23 mouse cellular contexts compared by ENCODE assay signal in the genomic region with DNA sequence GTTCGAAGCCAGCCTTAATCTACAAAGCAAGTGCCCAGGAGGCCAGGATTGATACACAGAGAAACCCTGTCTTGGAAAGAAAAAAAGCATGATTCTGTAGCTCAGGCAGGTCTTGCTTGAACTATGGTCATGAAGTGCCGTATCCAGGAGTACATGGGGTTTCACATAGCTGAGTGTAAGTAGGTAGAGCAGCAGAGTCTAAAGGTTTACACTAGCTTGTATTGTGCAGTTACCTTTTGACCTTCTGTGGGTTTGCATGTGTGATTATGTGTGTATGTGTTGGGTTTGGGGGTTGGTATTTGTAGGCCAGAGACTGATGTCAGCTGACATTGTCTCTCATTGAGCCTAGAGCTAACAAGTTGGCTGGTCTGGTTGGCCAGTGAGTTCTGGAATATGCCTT. TPM values are rescaled to one million over a fixed set of nuclear protein-coding genes. Genes with fewer than 3 reads are reported as not detected.
DNase-seq lines count a peak whose midpoint lies in the region; ATAC-seq and TF ChIP-seq lines count a peak whose summit lies in the region.
"Had no signal": no experiment of that assay in that cellular context is flagged by ENCODE, and none has a peak within 500 bp of the region (broad histone marks: within the 10 kb centered on the region; RNA-seq: fewer than 3 reads in every experiment).

No protein-coding gene starts in this region.

- H3K9ac ChIP-seq in heart, embryonic 11.5 days (ENCODE audit: low read depth, low read length) = no peak overlapping the region
- no peak overlapping the region for H3K9ac ChIP-seq in kidney, postnatal 0 days (ENCODE audit: low read depth, low read length)
- H3K9ac ChIP-seq in liver, embryonic 16.5 days (ENCODE audit: low read depth, low read length) = no peak overlapping the region
- H3K9ac ChIP-seq in liver, embryonic 12.5 days = no peak overlapping the region
- H3K9ac ChIP-seq: forebrain, embryonic 13.5 days; heart, embryonic 13.5 days; hindbrain, embryonic 14.5 days had no signal

- no peak for TF ChIP-seq CTCF in kidney, postnatal 0 days (IDR thresholded peaks at IDR 0.05; ENCODE audit: low read depth)

- 91% methylated on average over 2 of the region's 2 CpGs for WGBS in heart, embryonic 11.5 days (ENCODE audit: insufficient replicate concordance)
- 95% methylated on average over 2 of the region's 2 CpGs for WGBS in kidney, postnatal 0 days
- WGBS in liver, embryonic 16.5 days (ENCODE audit: insufficient replicate concordance) = 85% methylated on average over 2 of the region's 2 CpGs
- 93% methylated on average over 2 of the region's 2 CpGs for WGBS in liver, embryonic 12.5 days (ENCODE audit: insufficient replicate concordance)

- no peaks in the 10 kb centered on the region for H3K9me3 ChIP-seq in heart, embryonic 11.5 days (replicated peaks; ENCODE audit: control insufficient read depth, low read length)
- no peaks in the 10 kb centered on the region for H3K9me3 ChIP-seq in kidney, postnatal 0 days (replicated peaks; ENCODE audit: low read length)
- H3K9me3 ChIP-seq in liver, embryonic 16.5 days (replicated peaks; ENCODE audit: control insufficient read depth, low read length) = no peaks in the 10 kb centered on the region
- H3K9me3 ChIP-seq in liver, embryonic 12.5 days (replicated peaks) = 0 out of 2 replicates have a peak, but pooled peaks cover 5% of the 10 kb centered on the region
- H3K9me3 ChIP-seq: forebrain, embryonic 13.5 days; heart, embryonic 13.5 days had no signal

- H3K27ac ChIP-seq in heart, embryonic 11.5 days (ENCODE audit: low read depth, low read length) = no peak overlapping the region
- 0 out of 2 replicates have a peak overlapping the region, but pooled peaks have one; percentile 19 for H3K27ac ChIP-seq in kidney, postnatal 0 days
- H3K27ac ChIP-seq in liver, embryonic 16.5 days (ENCODE audit: low read length) = no peak overlapping the region
- H3K27ac ChIP-seq in liver, embryonic 12.5 days = no peak overlapping the region
- H3K27ac ChIP-seq: forebrain, embryonic 10.5 days; forebrain, embryonic 13.5 days; heart, embryonic 13.5 days; hindbrain, embryonic 14.5 days had no signal

- H3K4me2 ChIP-seq in heart, embryonic 11.5 days = no peak overlapping the region
- no peak overlapping the region for H3K4me2 ChIP-seq in kidney, postnatal 0 days (ENCODE audit: low read length)
- H3K4me2 ChIP-seq in liver, embryonic 16.5 days (ENCODE audit: low read depth, low read length) = no peak overlapping the region
- H3K4me2 ChIP-seq in liver, embryonic 12.5 days = no peak overlapping the region
- H3K4me2 ChIP-seq: forebrain, embryonic 13.5 days; heart, embryonic 13.5 days; hindbrain, embryonic 14.5 days had no signal

- H3K36me3 ChIP-seq in heart, embryonic 11.5 days (ENCODE audit: control insufficient read depth, insufficient read depth, low read length) = no peaks in the 10 kb centered on the region; the same call in 1 of the 2 replicates
- H3K36me3 ChIP-seq in kidney, postnatal 0 days (ENCODE audit: insufficient read depth, low read length) = peaks cover 6% of the 10 kb centered on the region; the same call in 1 of the 2 replicates
- H3K36me3 ChIP-seq in liver, embryonic 16.5 days (ENCODE audit: control insufficient read depth, insufficient read depth) = no peaks in the 10 kb centered on the region
- H3K36me3 ChIP-seq in liver, embryonic 12.5 days = peaks cover 31% of the 10 kb centered on the region

- H3K27me3 ChIP-seq in heart, embryonic 11.5 days (ENCODE audit: control insufficient read depth, insufficient read depth, low read length) = no peaks in the 10 kb centered on the region
- no peaks in the 10 kb centered on the region for H3K27me3 ChIP-seq in kidney, postnatal 0 days (ENCODE audit: insufficient read depth, low read length)
- no peaks in the 10 kb centered on the region for H3K27me3 ChIP-seq in liver, embryonic 16.5 days (ENCODE audit: control insufficient read depth, insufficient read depth, low read depth, low read length)
- H3K27me3 ChIP-seq in liver, embryonic 12.5 days (replicated peaks) = no peaks in the 10 kb centered on the region
- H3K27me3 ChIP-seq: forebrain, embryonic 13.5 days; heart, embryonic 13.5 days had no signal

- no peaks in the 10 kb centered on the region for H3K4me1 ChIP-seq in heart, embryonic 11.5 days (ENCODE audit: control insufficient read depth, insufficient read depth, low read length)
- 0 out of 2 replicates have a peak, but pooled peaks cover 5% of the 10 kb centered on the region for H3K4me1 ChIP-seq in kidney, postnatal 0 days (replicated peaks; ENCODE audit: insufficient read depth, low read length)
- no peaks in the 10 kb centered on the region; the same call in 1 of the 2 replicates for H3K4me1 ChIP-seq in liver, embryonic 16.5 days (ENCODE audit: control insufficient read depth, low read depth, low read length)
- H3K4me1 ChIP-seq in liver, embryonic 12.5 days = peaks cover 5% of the 10 kb centered on the region
- H3K4me1 ChIP-seq: forebrain, embryonic 10.5 days; forebrain, embryonic 13.5 days had no signal

- no peak for ATAC-seq in heart, embryonic 11.5 days (replicated peaks; ENCODE audit: insufficient number of reproducible peaks, low FRiP score, low TSS enrichment)
- ATAC-seq in kidney, postnatal 0 days (replicated peaks; ENCODE audit: low FRiP score, low read depth) = no peak
- peak; percentile 78 for ATAC-seq in liver, embryonic 16.5 days (ENCODE audit: low read depth)
- no peak for ATAC-seq in liver, embryonic 12.5 days
- ATAC-seq: activated CD4-positive, CD25-positive, alpha-beta regulatory T cell, adult 4 months; forebrain, embryonic 13.5 days; forebrain, embryonic 16.5 days had no signal

- H3K4me3 ChIP-seq in heart, embryonic 11.5 days (ENCODE audit: low read depth, low read length) = no peak overlapping the region
- H3K4me3 ChIP-seq in kidney, postnatal 0 days (replicated peaks; ENCODE audit: low read depth, low read length) = no peak overlapping the region
- H3K4me3 ChIP-seq in liver, embryonic 16.5 days (ENCODE audit: low read depth, low read length) = no peak overlapping the region
- H3K4me3 ChIP-seq in liver, embryonic 12.5 days = no peak overlapping the region
- H3K4me3 ChIP-seq: forebrain, embryonic 10.5 days; forebrain, embryonic 13.5 days; heart, embryonic 13.5 days had no signal

- peak; percentile 81 for DNase-seq in heart, adult 11 months
- DNase-seq in kidney, postnatal 0 days (ENCODE audit: low spot score) = no peak
- no peak for DNase-seq in kidney, postnatal 4 days
- no peak for DNase-seq in spleen, adult 12 weeks (ENCODE audit: low spot score)
- no peak for DNase-seq in heart, adult 9 months (ENCODE audit: low spot score in 2 of 2)
- DNase-seq: adrenal gland, adult 8-10 months; adrenal gland, postnatal 25 days; cerebellum, adult 11-12 months; cerebellum, adult 8-10 months; cerebellum, postnatal 14 days; gastrocnemius, postnatal 10 days; gastrocnemius, postnatal 36 days; heart, postnatal 14 days; heart, postnatal 4 days had no signal

RNA-seq across cellular contexts. Expression of gene Atxn2, which starts 18.9 kb away (rescaled TPM):
- 76.9 and 80.6 TPM in 2 replicates for polyA plus RNA-seq in heart, embryonic 11.5 days (2014; fragmentation: Nextera tagmentation; extraction: Ambion mirVana)
- 53.7 and 68.5 TPM in 2 replicates for polyA plus RNA-seq in kidney, postnatal 0 days (2015; fragmentation: Nextera tagmentation; extraction: Ambion mirVana)
- polyA plus RNA-seq in liver, embryonic 16.5 days (2015; fragmentation: Nextera tagmentation; extraction: Ambion mirVana) = 14.5 and 14.6 TPM in 2 replicates
- polyA plus RNA-seq in liver, embryonic 12.5 days (2016; fragmentation: Nextera tagmentation; extraction: Ambion mirVana) = 40.5 and 40.8 TPM in 2 replicates
